Mouse (Mus musculus) olfactory bulb, adult 2 months (tissue): ENCODE measurements around the gene Pkm. TPM values are rescaled to one million over a fixed set of nuclear protein-coding genes. Genes with fewer than 3 reads are reported as not detected.

ENCODE experiments used
- H3K27ac ChIP-seq: fragments of 200-500 bp; 2 replicates; pipeline ENCODE4 v1.5.1; 2012; ENCODE audit warnings: low read depth, low read length; ENCODE audit not compliant: insufficient read depth
- H3K4me1 ChIP-seq: fragments of 200-500 bp; 2 replicates; pipeline ENCODE4 v1.6.1; 2012; ENCODE audit warnings: low read length; ENCODE audit not compliant: control insufficient read depth, insufficient read depth
- H3K4me3 ChIP-seq: fragments of 200-500 bp; 2 replicates; pipeline ENCODE4 v1.5.1; 2012; ENCODE audit warnings: mild to moderate bottlenecking, low read depth, low read length, moderate library complexity; ENCODE audit not compliant: insufficient read depth
- CTCF ChIP-seq: fragments of 200-500 bp; IDR thresholded peaks from 2 replicates; pipeline ENCODE4 v1.5.1; 2012; ENCODE audit warnings: low read depth, mild to moderate bottlenecking, low read length, moderate library complexity; ENCODE audit not compliant: insufficient read depth
- POLR2A ChIP-seq: fragments of 200-500 bp; IDR thresholded peaks from 2 replicates; pipeline ENCODE4 v1.6.1; 2012; ENCODE audit warnings: mild to moderate bottlenecking, low read depth, low read length, moderate library complexity; ENCODE audit not compliant: insufficient read depth
- WGBS: fragments of 180-500 bp; shearing (Covaris S2); methylation state at CpG from one replicate; pipeline ENCODE4 v1.1.7; 2018; 5-methylcytosine and 5-hydroxymethylcytosine counted together
- polyA plus RNA-seq: library from polyadenylated mRNA; stranded (reverse); fragments of >200 nt; gene quantifications from 2 replicates; pipeline ENCODE4 v1.2.4, GENCODE M21; 2012; ENCODE audit warnings: low replicate concordance; ENCODE audit not compliant: missing spikeins, insufficient read depth, insufficient read length

Pkm gene
- polyA plus RNA-seq = 209 TPM in 1 of 2 replicates, not detected in the other

DNA sequence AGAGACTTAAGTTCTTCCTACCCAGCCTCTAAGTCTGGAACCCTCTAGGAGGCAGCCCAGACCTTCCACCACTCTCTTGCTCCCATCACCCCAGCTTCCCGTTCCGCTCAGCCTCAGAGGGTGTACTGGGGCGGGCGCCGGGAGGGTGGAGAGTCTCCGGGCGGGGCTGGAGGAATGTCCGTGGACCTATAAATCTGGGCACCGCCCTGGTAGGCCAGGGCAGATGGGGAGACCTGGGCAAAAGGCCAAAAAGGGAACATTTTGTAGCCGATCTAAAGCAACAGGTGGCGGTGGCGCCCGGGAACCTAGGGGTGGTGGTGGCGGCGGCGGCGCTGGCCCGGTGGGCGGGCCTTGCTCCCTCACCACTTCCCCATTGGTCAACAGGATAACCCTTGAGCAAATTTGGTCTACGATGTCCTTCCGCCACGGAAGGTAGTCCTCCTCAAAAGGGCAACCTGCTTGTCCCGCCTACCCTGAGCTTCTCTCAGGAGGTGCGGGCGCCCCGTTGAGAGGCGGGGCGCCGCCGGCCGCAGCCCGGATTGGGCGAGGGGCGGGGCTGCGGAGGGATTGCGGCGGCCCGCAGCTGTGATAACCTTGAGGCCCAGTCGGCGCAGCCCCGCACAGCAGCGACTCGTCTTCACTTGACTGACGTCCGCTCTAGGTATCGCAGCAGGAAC is at the start of gene Pkm:
TSS of gene Pkm (plus strand) at position 411 of the 677 bp plus-strand sequence.
- TF ChIP-seq CTCF (peak; percentile 19; the same call in 1 of the 2 replicates), POLR2A (peak; percentile 89)

DNA sequence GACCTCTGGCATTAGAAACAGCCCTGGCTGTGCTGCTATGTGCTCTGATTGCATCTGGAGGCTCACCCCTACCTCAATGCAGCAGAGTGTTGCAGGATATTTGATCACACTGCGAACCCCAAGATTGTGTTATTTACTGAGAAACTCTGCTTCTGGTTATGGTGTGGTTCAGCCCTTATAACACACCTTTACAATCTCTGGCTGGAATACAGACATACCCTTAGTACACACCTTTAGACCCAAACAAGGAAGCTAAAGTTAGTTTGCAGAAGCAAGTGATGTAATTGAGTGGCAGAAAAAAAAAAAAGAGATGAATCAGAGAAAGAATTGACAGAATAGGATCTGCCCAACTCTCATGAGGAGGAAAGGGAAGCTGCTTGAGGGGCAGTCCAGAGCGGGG is 45.2 kb upstream of the Pkm start:
- TF ChIP-seq CTCF = no peak
- no peak for TF ChIP-seq POLR2A
- 94% methylated on average over 2 of the region's 2 CpGs for WGBS
- H3K4me1 ChIP-seq = no peaks in the 10 kb centered on the region
- H3K4me3 ChIP-seq = no peak overlapping the region
- H3K27ac ChIP-seq = no peak overlapping the region

More for the DNA sequence above, at the start of gene Pkm:
- Histone ChIP-seq H3K4me1 (peaks cover 10% of the 10 kb centered on the region), H3K27ac (peak within 1 kb of the TSS; percentile 96), H3K4me3 (peak within 1 kb of the TSS; percentile 71)
- under 1% methylated on average over 46 of the region's 46 CpGs for WGBS

DNA sequence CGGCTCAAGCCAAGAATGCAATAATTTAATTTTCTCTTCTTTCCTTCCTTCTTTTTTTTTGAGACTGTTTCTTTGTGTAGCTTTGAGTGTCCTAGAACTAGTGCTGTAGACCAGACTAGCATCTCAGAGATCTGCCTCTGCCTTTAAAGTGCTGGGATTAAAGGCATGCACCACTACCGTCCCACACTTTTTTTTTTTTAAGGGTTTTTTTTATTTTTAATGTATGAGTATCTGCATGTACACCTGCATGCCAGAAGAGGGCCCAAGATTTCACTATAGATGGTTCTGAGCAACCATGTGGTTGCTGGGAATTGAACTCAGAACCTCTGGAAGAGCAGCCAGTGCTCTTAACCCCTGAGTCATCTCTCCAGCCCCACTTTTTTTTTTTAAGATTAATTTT is 40.4 kb upstream of the Pkm start:
- Histone ChIP-seq H3K4me1 (no peaks in the 10 kb centered on the region), H3K4me3 (no peak overlapping the region), H3K27ac (no peak overlapping the region)
- TF ChIP-seq CTCF (no peak), POLR2A (no peak)
- WGBS = 73% methylated on average over 2 of the region's 2 CpGs

DNA sequence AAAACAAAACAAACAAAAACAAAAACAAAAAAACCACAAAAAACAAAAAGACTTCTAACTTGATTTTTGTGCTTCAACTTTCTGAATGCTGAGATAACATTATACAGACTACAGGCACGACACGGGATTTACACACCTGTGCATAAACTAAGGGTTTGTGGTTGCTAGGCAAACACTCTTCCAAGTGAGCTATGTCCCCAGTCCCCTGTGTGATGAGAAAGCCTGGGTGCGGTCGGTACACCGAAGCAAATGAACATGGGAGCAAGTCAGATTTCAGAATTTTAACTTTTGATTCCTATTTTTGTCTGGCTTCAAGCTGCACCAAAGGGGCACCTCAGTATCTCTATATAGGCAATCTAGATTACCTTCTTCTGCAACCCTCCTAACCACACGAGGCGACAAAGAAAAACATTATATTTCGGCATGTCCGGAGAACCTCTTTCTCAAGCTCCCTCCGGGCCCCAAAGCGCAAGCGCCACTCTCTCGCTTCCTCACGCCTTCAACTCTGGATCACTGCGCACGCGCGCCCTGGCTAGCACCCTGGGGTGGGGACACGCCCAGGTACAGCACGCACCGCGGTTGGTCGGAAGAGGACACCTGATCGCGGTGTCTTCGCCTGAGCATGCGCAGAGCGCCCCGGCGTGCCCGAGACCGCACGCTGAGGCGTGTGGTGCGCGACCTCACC is 39.4 kb upstream of the Pkm start, which contains the start of gene Parp6:
TSS of gene Parp6 (plus strand) at position 663 of the 685 bp plus-strand sequence.
- Histone ChIP-seq H3K27ac (peak within 1 kb of the TSS; percentile 10; the same call in 1 of the 2 replicates), H3K4me1 (no peaks in the 10 kb centered on the region), H3K4me3 (peak within 1 kb of the TSS; percentile 92)
- TF ChIP-seq POLR2A (peak; percentile 64), CTCF (no peak)
- WGBS = under 1% methylated on average over 35 of the region's 36 CpGs

DNA sequence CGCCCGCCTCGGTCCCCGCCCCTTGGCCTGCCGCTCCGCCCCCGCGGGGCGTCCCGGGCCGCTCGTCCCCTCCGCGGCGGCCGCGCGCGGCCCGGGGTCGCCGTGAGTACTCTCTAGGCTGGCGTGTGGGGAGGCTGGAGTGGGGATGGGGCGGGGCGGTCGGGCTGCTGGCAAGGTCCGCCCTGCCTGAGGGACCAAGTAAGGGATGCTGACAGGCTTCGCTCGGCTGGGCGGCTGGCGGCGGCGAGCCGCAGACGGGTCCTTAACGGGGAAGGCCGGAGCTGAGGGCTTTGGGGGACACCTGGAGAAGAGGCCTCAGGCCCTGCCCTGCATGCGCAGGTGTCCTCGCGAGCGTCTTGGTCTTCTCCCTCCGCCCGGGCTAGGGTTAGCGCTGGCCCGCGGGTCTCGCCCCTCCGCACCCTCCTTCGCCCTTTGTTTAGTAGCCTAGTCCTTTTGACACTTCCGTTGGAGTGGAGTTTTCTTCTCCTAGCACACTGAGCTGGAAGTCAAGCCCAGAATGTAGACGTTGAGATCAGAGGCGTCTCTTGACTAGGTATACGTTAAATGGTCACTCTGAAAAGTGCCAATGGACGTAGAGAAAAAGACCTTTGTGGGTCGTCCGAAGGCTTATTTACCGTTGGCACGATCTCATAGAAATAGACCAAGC is 38.7 kb upstream of the Pkm start:
- no peaks in the 10 kb centered on the region for H3K4me1 ChIP-seq
- TF ChIP-seq POLR2A (no peak; the same call in 1 of the 2 replicates), CTCF (no peak)
- peak overlapping the region; percentile 92 for H3K4me3 ChIP-seq
- H3K27ac ChIP-seq = no peak overlapping the region
- under 1% methylated on average over 54 of the region's 58 CpGs for WGBS

DNA sequence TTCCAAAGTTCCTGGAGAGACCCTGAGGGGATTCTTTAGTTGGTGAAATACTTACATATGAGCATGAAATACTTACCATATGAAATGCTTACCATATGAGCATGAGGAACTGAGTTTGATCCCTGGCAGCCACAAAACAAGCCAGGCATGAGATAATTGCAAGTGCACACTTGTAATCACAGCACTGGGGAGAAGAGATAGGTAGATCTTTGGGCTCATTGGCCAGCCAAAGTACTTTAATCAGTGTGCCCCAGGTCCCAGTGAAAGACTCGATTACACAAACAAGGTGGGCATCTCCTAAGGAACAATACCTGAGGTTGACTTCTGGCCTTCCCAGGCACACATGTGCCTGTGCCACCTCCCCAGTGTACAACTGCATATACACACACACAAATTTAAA is 17.8 kb upstream of the Pkm start:
- WGBS = 82% methylated on average over 1 of the region's 1 CpGs

DNA sequence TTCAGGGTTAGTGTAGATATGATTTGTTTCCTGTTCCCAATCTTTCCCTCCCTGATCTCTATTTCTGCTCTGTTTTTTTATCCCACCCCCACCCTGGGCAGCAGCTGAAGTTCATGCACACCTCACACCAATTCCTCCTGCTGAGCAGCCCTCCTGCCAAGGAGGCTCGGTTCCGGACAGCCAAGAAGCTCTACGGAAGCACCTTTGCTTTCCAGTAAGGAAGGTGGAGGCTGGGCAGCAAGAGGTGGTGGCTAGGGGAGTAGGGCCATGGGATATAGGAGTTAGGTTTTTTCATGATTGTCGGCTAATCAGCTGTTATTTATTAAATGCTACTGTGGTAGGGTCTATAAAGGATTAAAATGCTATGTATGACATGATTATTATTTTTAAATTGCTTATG is 16.2 kb upstream of the Pkm start:
- H3K4me3 ChIP-seq = no peak overlapping the region
- TF ChIP-seq CTCF (no peak), POLR2A (no peak)
- WGBS = 91% methylated on average over 4 of the region's 4 CpGs
- H3K27ac ChIP-seq = no peak overlapping the region
- no peaks in the 10 kb centered on the region for H3K4me1 ChIP-seq

More for the DNA sequence above, 17.8 kb upstream of the Pkm start:
- no peak overlapping the region for H3K4me3 ChIP-seq
- H3K27ac ChIP-seq = no peak overlapping the region
- no peaks in the 10 kb centered on the region for H3K4me1 ChIP-seq
- TF ChIP-seq CTCF = no peak
- no peak for TF ChIP-seq POLR2A

DNA sequence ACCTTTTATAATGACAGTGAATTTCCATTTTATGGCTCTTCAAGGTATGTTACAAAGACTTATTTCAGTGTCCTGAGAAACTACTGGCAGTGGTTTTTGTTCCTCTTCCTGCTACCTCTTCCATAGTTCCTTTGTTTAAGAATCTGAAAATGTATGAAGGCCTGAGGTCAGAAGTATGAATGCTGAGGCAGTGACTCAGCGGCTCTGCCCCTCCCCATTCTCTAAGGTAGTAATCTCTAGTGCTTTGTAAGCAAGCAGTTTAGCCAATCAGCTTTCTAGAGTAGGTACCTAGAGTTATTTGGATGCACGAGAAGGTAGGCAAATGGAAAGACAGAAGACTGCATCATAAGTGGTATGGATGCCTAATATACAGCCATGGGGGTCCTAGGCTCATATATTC is 14.8 kb upstream of the Pkm start:
- Histone ChIP-seq H3K27ac (no peak overlapping the region), H3K4me1 (no peaks in the 10 kb centered on the region), H3K4me3 (no peak overlapping the region)
- TF ChIP-seq CTCF = no peak
- no peak for TF ChIP-seq POLR2A
- 80% methylated on average over 2 of the region's 2 CpGs for WGBS
